Mouse (Mus musculus) brain, embryonic 14.5 days (tissue): ENCODE data around the gene Rdh16. TPM values are rescaled to one million over a fixed set of nuclear protein-coding genes. Genes with fewer than 3 reads are reported as not detected.
"Not testable (repeated sequence)": the region's sequence is repeated elsewhere in the genome, so short reads cannot be mapped to it uniquely, and the experiment has no call there.

Experiments
- DNase-seq: peaks from one replicate; pipeline ENCODE4 v3.0.0-alpha.2; 2011; ENCODE audit warnings: low read depth
- CTCF ChIP-seq: fragments of 200-500 bp; IDR thresholded peaks from 2 replicates; pipeline ENCODE4 v1.5.1; 2012; ENCODE audit warnings: inconsistent platforms, mild to moderate bottlenecking, moderate library complexity, borderline replicate concordance; ENCODE audit not compliant: insufficient read depth, insufficient read length; ENCODE audit errors: extremely low read depth
- POLR2A ChIP-seq: fragments of 200-500 bp; IDR thresholded peaks from 2 replicates; pipeline ENCODE4 v1.6.1; 2012; ENCODE audit warnings: mild to moderate bottlenecking, inconsistent platforms, borderline replicate concordance; ENCODE audit not compliant: poor library complexity, insufficient read depth, insufficient read length, severe bottlenecking; ENCODE audit errors: extremely low read depth
- polyA plus RNA-seq: library from polyadenylated mRNA; depleted of rRNA; stranded (reverse); fragments of >200 nt; gene quantifications from 2 replicates; pipeline ENCODE4 v1.2.3, GENCODE M21; 2012; rRNA removed

Gene Rdh16
- polyA plus RNA-seq, 1 experiment, result not detected

- DNase-seq, result no peak
- no peak for TF ChIP-seq POLR2A
- TF ChIP-seq CTCF, result no peak
Observed at GRCm38 (mm10) chr10:127888605-127889004, 87.7 kb downstream of the Rdh16 start, which contains the start of gene Rdh7. Gene Rdh7, minus strand, starts transcription at chr10:127888817.

GRCm38 (mm10) chr10:127891481-127891880, 90.5 kb downstream of the Rdh16 start:
- DNase-seq, result no peak

GRCm38 (mm10) chr10:127893163-127894022, 92.4 kb downstream of the Rdh16 start:
- DNase-seq, result not testable (repeated sequence)

More at GRCm38 (mm10) chr10:127891481-127891880, 90.5 kb downstream of the Rdh16 start:
- no peak for TF ChIP-seq POLR2A
- no peak for TF ChIP-seq CTCF

Other genes starting within 250 kb of the Rdh16 start
- gene Lrp1, start 180.0 kb upstream of the Rdh16 start, polyA plus RNA-seq, result 155 and 269 TPM in 2 replicates
- 5.7 and 7.4 TPM in 2 replicates for gene Stat6, start 158.2 kb upstream of the Rdh16 start, polyA plus RNA-seq
- 6.4 and 10.7 TPM in 2 replicates for gene Nemp1, start 134.3 kb upstream of the Rdh16 start, polyA plus RNA-seq
- 7.4 and 8.0 TPM in 2 replicates for gene Nab2, start 132.6 kb upstream of the Rdh16 start, polyA plus RNA-seq
- gene Myo1a, start 96.0 kb upstream of the Rdh16 start, polyA plus RNA-seq, result 2.0 and 2.6 TPM in 2 replicates
- 0.74 and 2.1 TPM in 2 replicates for gene Tac2, start 76.7 kb upstream of the Rdh16 start, polyA plus RNA-seq
- 14.9 and 18.7 TPM in 2 replicates for gene Zbtb39, start 61.6 kb upstream of the Rdh16 start, polyA plus RNA-seq
- gene Gpr182, start 49.4 kb upstream of the Rdh16 start, polyA plus RNA-seq, result 0.83 and 1.2 TPM in 2 replicates
- 0.06 and 0.12 TPM in 2 replicates for gene Rdh1, start 41.4 kb upstream of the Rdh16 start, polyA plus RNA-seq
- 0.29 TPM in 1 of 2 replicates, not detected in the other for gene Rdh16f1, start 41.4 kb upstream of the Rdh16 start, polyA plus RNA-seq
- 0.05 and 0.34 TPM in 2 replicates for gene Rdh9, start 24.8 kb upstream of the Rdh16 start, polyA plus RNA-seq
- not detected in 2 replicates for gene Rdh19, start 48.8 kb downstream of the Rdh16 start, polyA plus RNA-seq
- not detected in 2 replicates for gene Rdh16f2, start 65.3 kb downstream of the Rdh16 start, polyA plus RNA-seq
- not detected in 2 replicates for gene Rdh7, start 87.7 kb downstream of the Rdh16 start, polyA plus RNA-seq
- gene Sdr9c7, start 97.4 kb downstream of the Rdh16 start, polyA plus RNA-seq, result 0.06 TPM in 1 of 2 replicates, not detected in the other
- not detected in 2 replicates for gene Hsd17b6, start 206.5 kb downstream of the Rdh16 start, polyA plus RNA-seq
- gene Prim1, start 214.0 kb downstream of the Rdh16 start, polyA plus RNA-seq, result 25.4 and 35.6 TPM in 2 replicates
- gene Naca, start 234.4 kb downstream of the Rdh16 start, polyA plus RNA-seq, result 286 and 390 TPM in 2 replicates